Mouse (Mus musculus): ENCODE measurements around the gene T2. TPM values are rescaled to one million over a fixed set of nuclear protein-coding genes. Genes with fewer than 3 reads are reported as not detected.

The T2 gene
- polyA plus RNA-seq (2014; fragmentation: Illumina TruSeq; extraction: RNeasy Lipid Tissue Mini Kit (QIAGEN cat#74804); ENCODE audit: low read depth, low replicate concordance), result not detected

GRCm38 (mm10) chr17:8355692-8356091 lies at the start of gene T2:
Gene T2, plus strand, starts transcription at chr17:8355992.

GRCm38 (mm10) chr17:8310838-8311614 lies 44.8 kb upstream of the T2 start, which contains the start of gene Sft2d1:
Gene Sft2d1, plus strand, starts transcription at chr17:8311102.

GRCm38 (mm10) chr17:8337159-8337558 lies 18.6 kb upstream of the T2 start, which contains the start of gene Prr18:
Gene Prr18, plus strand, starts transcription at chr17:8337459.

GRCm38 (mm10) chr17:8433978-8434960 lies 78.5 kb downstream of the T2 start, which contains the start of gene T:
Gene T, plus strand, starts transcription at chr17:8434423.

Other genes starting within 250 kb of the T2 start
- gene Gm49673, start 208.2 kb upstream of the T2 start, polyA plus RNA-seq (2014; fragmentation: Illumina TruSeq; extraction: RNeasy Lipid Tissue Mini Kit (QIAGEN cat#74804); ENCODE audit: low read depth, low replicate concordance), result not detected
- gene Rnaset2a, start 207.9 kb upstream of the T2 start, polyA plus RNA-seq (2014; fragmentation: Illumina TruSeq; extraction: RNeasy Lipid Tissue Mini Kit (QIAGEN cat#74804); ENCODE audit: low read depth, low replicate concordance), result 11.4 TPM
- gene Fgfr1op, start 190.5 kb upstream of the T2 start, polyA plus RNA-seq (2014; fragmentation: Illumina TruSeq; extraction: RNeasy Lipid Tissue Mini Kit (QIAGEN cat#74804); ENCODE audit: low read depth, low replicate concordance), result 19.2 TPM
- not detected for gene Ccr6, start 119.9 kb upstream of the T2 start, polyA plus RNA-seq (2014; fragmentation: Illumina TruSeq; extraction: RNeasy Lipid Tissue Mini Kit (QIAGEN cat#74804); ENCODE audit: low read depth, low replicate concordance)
- gene Mpc1, start 73.1 kb upstream of the T2 start, polyA plus RNA-seq (2014; fragmentation: Illumina TruSeq; extraction: RNeasy Lipid Tissue Mini Kit (QIAGEN cat#74804); ENCODE audit: low read depth, low replicate concordance), result 931 TPM
- gene Sft2d1, start 44.9 kb upstream of the T2 start, polyA plus RNA-seq (2014; fragmentation: Illumina TruSeq; extraction: RNeasy Lipid Tissue Mini Kit (QIAGEN cat#74804); ENCODE audit: low read depth, low replicate concordance), result 82.6 TPM
- gene Prr18, start 18.5 kb upstream of the T2 start, polyA plus RNA-seq (2014; fragmentation: Illumina TruSeq; extraction: RNeasy Lipid Tissue Mini Kit (QIAGEN cat#74804); ENCODE audit: low read depth, low replicate concordance), result not detected
- gene T, start 78.4 kb downstream of the T2 start, polyA plus RNA-seq (2014; fragmentation: Illumina TruSeq; extraction: RNeasy Lipid Tissue Mini Kit (QIAGEN cat#74804); ENCODE audit: low read depth, low replicate concordance), result not detected
- 0.13 TPM for gene Pde10a, start 169.4 kb downstream of the T2 start, polyA plus RNA-seq (2014; fragmentation: Illumina TruSeq; extraction: RNeasy Lipid Tissue Mini Kit (QIAGEN cat#74804); ENCODE audit: low read depth, low replicate concordance)
- not detected for gene Gm17087, start 211.0 kb downstream of the T2 start, polyA plus RNA-seq (2014; fragmentation: Illumina TruSeq; extraction: RNeasy Lipid Tissue Mini Kit (QIAGEN cat#74804); ENCODE audit: low read depth, low replicate concordance)